Mouse (Mus musculus) heart, embryonic 13.5 days (tissue): ENCODE measurements around the gene Xrcc1. TPM values are rescaled to one million over a fixed set of nuclear protein-coding genes. Genes with fewer than 3 reads are reported as not detected.

Experiments
- ATAC-seq: fragments of 200-750 bp; cut with Nextera tagmentation; 2 replicates; pipeline ENCODE4 v1.8.0; 2017; ENCODE audit warnings: moderate TSS enrichment; ENCODE audit not compliant: insufficient number of reproducible peaks, low FRiP score, low TSS enrichment; ENCODE audit errors: extremely low read depth
- H3K27ac ChIP-seq: fragments of 300-500 bp; sonication (generic); replicated peaks from 2 replicates; pipeline ENCODE4 v1.5.1; 2015; ENCODE audit warnings: moderate library complexity, mild to moderate bottlenecking, inconsistent platforms
- H3K27me3 ChIP-seq: fragments of 300-500 bp; sonication (generic); replicated peaks from 2 replicates; pipeline ENCODE4 v1.6.1; 2015; ENCODE audit warnings: mild to moderate bottlenecking, inconsistent platforms
- H3K36me3 ChIP-seq: fragments of 300-500 bp; sonication (generic); 2 replicates; pipeline ENCODE4 v1.6.1; 2015; ENCODE audit warnings: mild to moderate bottlenecking, inconsistent platforms
- H3K4me1 ChIP-seq: fragments of 300-500 bp; sonication (generic); 2 replicates; pipeline ENCODE4 v1.6.1; 2015; ENCODE audit warnings: inconsistent platforms
- H3K4me2 ChIP-seq: fragments of 300-500 bp; sonication (generic); 2 replicates; pipeline ENCODE4 v1.6.1; 2015; ENCODE audit warnings: inconsistent platforms, mild to moderate bottlenecking, moderate library complexity
- H3K4me3 ChIP-seq: fragments of 300-500 bp; sonication (generic); 2 replicates; pipeline ENCODE4 v1.5.1; 2015; ENCODE audit warnings: moderate library complexity, mild to moderate bottlenecking, inconsistent platforms
- H3K9ac ChIP-seq: fragments of 300-500 bp; sonication (generic); 2 replicates; pipeline ENCODE4 v1.6.1; 2015; ENCODE audit warnings: inconsistent platforms, mild to moderate bottlenecking, moderate library complexity
- H3K9me3 ChIP-seq: fragments of 300-500 bp; sonication (generic); 2 replicates; pipeline ENCODE4 v1.6.1; 2016; ENCODE audit warnings: inconsistent platforms
- WGBS: fragments of 180-500 bp; shearing (Covaris S2); methylation state at CpG from one replicate; pipeline ENCODE4 v1.1.7; 2015; ENCODE audit warnings: mixed read lengths; 5-methylcytosine and 5-hydroxymethylcytosine counted together
- polyA plus RNA-seq: library from polyadenylated mRNA; unstranded; fragments of >200 nt; fragmentation: Nextera tagmentation; extraction: Ambion mirVana; gene quantifications from 2 replicates; pipeline ENCODE4 v1.2.1, GENCODE M21; 2015

The Xrcc1 gene
- polyA plus RNA-seq, 1 experiment from 2014 or later, result 72.9 TPM

DNA sequence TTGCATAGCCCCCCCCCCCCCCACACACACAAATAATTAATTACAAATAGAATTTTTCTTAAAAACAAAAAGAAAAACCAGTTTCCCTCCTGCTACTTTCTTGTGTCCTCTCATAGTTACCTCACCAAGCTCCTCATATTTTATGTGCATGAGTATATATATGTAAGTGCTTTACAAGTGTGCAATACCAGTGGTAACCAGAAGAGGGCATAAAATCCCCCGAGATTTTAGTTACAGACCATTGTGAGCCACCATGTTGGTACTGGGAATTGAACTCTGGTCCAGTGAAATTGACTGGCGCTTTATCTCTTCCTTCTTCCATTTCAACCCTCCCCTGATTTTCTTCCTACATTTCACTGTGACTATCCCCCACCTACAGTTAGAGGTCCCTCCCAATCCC lies 1.6 kb upstream of the Xrcc1 start:
- H3K4me1 ChIP-seq, result peaks cover 15% of the 10 kb centered on the region
- 84% methylated on average over 2 of the region's 2 CpGs for WGBS
- no peak overlapping the region for H3K9ac ChIP-seq
- no peak overlapping the region for H3K4me2 ChIP-seq
- H3K9me3 ChIP-seq, result no peaks in the 10 kb centered on the region
- peaks cover 15% of the 10 kb centered on the region for H3K36me3 ChIP-seq
- H3K27me3 ChIP-seq, result no peaks in the 10 kb centered on the region
- no peak overlapping the region for H3K4me3 ChIP-seq
- ATAC-seq, result no peak
- H3K27ac ChIP-seq, result no peak overlapping the region

DNA sequence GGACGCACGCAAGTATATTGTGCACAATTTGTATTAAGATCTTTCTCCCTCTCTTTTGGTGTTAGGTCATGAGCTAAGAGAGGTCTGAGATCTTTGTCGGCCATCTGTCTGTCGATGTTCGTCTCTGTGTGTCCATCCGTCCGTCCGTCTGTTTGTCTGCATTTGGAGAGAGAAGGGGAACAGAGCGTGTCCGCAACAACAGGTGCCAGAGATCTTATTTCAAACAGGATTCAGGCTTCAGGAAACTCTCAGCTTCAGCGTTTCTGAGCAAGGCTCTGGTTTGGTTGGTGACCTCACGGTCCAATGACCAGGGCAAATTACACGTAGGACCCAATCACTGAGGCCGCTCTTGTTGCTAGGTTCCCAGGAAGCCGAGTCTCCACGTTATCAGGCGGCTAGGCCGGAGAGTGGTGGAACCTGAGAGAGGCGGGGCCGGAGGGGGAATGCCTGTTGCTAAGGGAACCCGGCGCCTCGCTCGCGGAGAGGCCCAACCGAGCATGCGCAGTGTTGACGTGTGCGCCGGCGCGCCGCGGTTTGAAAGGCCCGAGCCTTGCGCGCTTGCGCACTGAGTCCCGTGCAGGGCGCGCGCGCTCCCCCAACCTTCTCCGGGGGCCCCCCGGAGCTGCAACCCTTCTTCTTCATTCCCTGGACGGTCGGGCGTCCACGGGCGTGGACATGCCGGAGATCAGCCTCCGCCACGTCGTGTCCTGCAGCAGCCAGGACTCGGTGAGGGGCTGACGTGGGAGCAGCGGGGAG lies 723 bp downstream of the Xrcc1 start:
- H3K27ac ChIP-seq, result peak overlapping the region; percentile 80
- peak overlapping the region; percentile 73 for H3K4me3 ChIP-seq
- peak overlapping the region; percentile 79 for H3K4me2 ChIP-seq
- peaks cover 38% of the 10 kb centered on the region for H3K36me3 ChIP-seq
- peak overlapping the region; percentile 89 for H3K9ac ChIP-seq
- under 1% methylated on average over 57 of the region's 57 CpGs for WGBS
- no peaks in the 10 kb centered on the region for H3K27me3 ChIP-seq
- ATAC-seq, result peak; percentile 97
- H3K4me1 ChIP-seq, result peaks cover 15% of the 10 kb centered on the region
- H3K9me3 ChIP-seq, result no peaks in the 10 kb centered on the region

DNA sequence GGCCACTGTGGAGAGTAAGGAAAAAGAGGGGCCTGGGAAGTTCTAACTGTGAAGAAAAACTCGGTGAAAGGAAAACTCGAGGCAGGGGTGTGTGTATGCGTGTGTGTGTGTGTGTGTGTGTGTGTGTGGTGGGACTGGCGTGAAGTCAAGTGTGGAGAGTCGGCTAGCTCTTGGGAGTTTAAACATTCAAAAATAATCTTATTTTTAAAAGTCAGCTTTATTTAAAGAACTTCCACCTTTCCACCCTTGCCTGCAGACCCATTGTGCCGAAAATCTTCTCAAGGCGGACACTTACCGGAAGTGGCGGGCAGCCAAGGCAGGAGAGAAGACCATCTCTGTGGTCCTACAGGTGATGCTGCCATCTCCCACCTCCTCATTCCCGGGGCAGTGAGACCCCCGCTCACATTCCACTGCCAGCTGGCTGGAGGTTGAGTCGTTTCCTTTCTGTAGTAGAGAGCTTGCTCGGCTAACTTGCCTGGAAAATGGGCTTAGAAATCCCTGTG lies 1.5 kb downstream of the Xrcc1 start:
- H3K27me3 ChIP-seq, result no peaks in the 10 kb centered on the region
- H3K4me2 ChIP-seq, result peak overlapping the region; percentile 79
- H3K4me1 ChIP-seq, result peaks cover 15% of the 10 kb centered on the region
- H3K27ac ChIP-seq, result peak overlapping the region; percentile 58; the same call in 1 of the 2 replicates
- peak overlapping the region; percentile 89 for H3K9ac ChIP-seq
- 25% methylated on average over 13 of the region's 13 CpGs for WGBS
- no peak for ATAC-seq
- H3K36me3 ChIP-seq, result peaks cover 46% of the 10 kb centered on the region
- peak overlapping the region; percentile 73 for H3K4me3 ChIP-seq
- H3K9me3 ChIP-seq, result no peaks in the 10 kb centered on the region

DNA sequence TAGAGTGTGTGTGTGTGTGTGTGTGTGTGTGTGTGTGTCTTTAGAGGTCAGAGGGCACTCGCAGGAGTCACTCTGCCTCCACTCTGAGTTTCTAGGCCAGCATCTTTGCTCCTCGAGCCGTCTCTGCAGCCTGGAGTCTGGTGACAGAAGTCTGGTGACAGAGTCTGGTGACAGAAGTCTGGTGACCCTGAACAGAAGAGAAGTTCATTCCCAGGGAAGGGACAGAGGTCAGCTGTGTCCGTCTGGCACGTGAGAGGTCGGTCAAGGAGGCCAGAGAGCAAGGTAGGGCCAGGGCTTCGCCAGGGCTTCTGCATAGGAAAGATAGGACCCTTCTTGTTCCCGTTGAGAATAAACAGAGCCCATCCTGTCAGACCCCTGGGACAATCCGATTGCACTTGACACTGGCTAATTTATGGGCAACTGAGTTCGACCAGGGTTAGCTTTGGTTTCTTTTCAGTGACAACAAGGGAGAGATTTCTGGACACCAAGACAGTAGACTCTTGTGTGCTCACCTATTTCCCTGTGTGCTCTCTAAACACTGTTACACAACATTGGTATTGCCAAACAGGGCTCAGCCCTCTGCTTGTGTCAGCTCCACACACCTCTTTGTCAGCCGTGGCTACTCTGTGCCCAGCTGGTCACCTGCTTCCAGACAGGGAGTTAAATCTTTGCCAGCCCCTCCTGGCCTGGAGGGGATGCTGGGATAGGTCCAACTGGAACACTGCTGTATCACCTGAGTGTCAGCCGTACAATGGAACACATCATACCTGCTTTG lies 6.1 kb downstream of the Xrcc1 start:
- no peaks in the 10 kb centered on the region for H3K27me3 ChIP-seq
- H3K27ac ChIP-seq, result no peak overlapping the region
- no peak overlapping the region for H3K4me3 ChIP-seq
- no peak for ATAC-seq
- no peaks in the 10 kb centered on the region for H3K9me3 ChIP-seq
- H3K36me3 ChIP-seq, result peaks cover 85% of the 10 kb centered on the region
- no peak overlapping the region for H3K4me2 ChIP-seq
- H3K4me1 ChIP-seq, result peaks cover 8% of the 10 kb centered on the region
- 75% methylated on average over 12 of the region's 12 CpGs for WGBS
- H3K9ac ChIP-seq, result no peak overlapping the region

DNA sequence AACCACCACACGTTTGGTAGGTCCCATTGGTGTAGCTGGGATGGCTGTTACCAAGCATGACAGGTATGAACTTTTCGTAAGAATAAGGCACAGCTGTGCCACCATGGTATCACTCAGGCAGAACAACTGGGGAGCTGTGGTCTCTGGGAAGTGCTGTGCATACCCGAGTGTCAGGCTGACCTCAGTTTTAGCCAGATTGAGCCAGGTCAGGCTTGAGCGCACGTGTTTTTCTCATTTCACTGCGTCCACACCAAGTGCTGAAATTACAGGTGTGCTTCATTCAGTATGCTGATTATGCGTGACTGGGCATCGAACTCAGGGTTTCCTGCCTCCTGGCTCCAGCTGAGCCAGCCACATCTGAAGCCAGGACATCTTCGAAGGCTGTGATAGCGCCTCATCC lies 9.7 kb downstream of the Xrcc1 start:
- ATAC-seq, result no peak
- H3K4me3 ChIP-seq, result no peak overlapping the region

DNA sequence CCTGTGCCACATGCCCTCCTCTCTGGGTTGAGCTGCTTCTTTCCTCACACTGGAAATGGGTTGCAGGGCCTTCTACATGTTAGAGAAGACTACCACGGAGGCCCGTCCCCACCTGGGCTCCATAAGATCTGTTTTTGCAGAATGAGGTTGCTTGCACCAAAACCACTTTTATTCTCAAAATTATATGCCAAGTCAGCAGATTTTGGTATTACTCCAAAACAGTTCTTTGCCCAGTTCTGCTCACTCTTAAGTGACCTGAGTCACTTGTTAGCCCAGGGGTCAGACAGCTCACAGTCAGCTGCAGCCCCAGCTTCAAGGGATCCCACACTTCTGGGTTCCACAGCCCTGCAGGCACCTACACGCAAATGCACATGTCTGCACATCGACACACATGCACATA lies 15.4 kb downstream of the Xrcc1 start:
- Histone ChIP-seq H3K4me1 (no peaks in the 10 kb centered on the region), H3K9ac (no peak overlapping the region), H3K4me2 (no peak overlapping the region), H3K36me3 (peaks cover 77% of the 10 kb centered on the region), H3K27ac (no peak overlapping the region), H3K27me3 (no peaks in the 10 kb centered on the region), H3K4me3 (no peak overlapping the region), H3K9me3 (no peaks in the 10 kb centered on the region)
- no peak for ATAC-seq
- 88% methylated on average over 4 of the region's 4 CpGs for WGBS

More for the DNA sequence above, 9.7 kb downstream of the Xrcc1 start:
- peaks cover 83% of the 10 kb centered on the region for H3K36me3 ChIP-seq
- no peak overlapping the region for H3K4me2 ChIP-seq
- no peaks in the 10 kb centered on the region for H3K9me3 ChIP-seq
- H3K27me3 ChIP-seq, result no peaks in the 10 kb centered on the region
- H3K27ac ChIP-seq, result no peak overlapping the region
- no peak overlapping the region for H3K9ac ChIP-seq
- no peaks in the 10 kb centered on the region for H3K4me1 ChIP-seq
- 88% methylated on average over 10 of the region's 10 CpGs for WGBS

DNA sequence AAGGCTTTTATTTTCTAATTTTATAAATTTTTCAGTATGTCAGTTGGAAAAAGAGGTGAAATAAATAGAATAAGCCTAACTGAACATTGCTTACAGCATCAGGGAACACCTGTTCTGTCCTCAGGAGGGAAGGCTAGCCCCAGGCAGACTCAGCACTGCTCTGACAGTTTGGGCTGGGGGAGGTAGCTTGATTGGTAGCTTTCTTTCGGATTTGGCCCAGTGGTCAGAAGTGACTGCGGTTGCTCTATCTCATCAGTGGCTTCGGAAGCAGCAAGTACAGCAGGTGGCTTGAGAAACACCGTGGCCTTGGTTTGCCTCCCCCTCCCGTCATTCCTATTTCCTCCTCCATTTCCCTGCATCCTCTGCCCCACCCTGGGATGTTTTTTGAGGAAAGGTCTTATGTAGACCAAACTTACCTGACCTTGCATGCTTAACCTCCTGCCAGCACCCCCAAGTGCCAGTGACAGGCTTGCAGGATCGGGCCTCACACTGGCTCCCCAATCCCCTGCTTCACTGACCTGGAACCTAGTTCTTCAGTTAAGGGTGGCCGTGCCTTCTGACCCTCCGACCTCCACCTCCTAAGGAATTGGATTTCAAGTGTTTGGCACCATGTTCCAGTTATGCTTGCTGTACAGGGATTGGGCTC lies 17.2 kb downstream of the Xrcc1 start:
- H3K36me3 ChIP-seq, result peaks cover 85% of the 10 kb centered on the region
- no peak overlapping the region for H3K9ac ChIP-seq
- H3K27ac ChIP-seq, result no peak overlapping the region
- H3K4me3 ChIP-seq, result no peak overlapping the region
- no peak for ATAC-seq
- no peak overlapping the region for H3K4me2 ChIP-seq
- WGBS, result 88% methylated on average over 8 of the region's 8 CpGs
- no peaks in the 10 kb centered on the region for H3K4me1 ChIP-seq
- no peaks in the 10 kb centered on the region for H3K9me3 ChIP-seq
- no peaks in the 10 kb centered on the region for H3K27me3 ChIP-seq

DNA sequence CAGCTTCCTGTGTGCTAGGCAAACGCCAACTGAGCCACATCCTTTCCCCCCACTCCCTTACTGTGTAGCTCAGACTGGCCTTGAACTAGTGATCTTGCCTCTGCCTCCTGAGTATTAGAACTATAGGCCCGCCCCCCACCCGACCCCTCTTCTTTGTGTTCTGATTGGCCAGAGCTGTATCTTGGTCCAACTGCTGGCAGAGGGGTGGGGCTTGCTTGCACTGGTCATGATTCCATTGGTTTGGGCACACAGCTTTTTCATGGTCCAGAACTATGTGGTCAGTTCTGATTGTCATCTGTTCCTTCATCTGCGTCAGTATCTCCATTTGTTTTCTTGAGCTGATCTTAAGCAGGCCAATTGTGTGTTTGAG lies 17.7 kb downstream of the Xrcc1 start:
- peaks cover 90% of the 10 kb centered on the region for H3K36me3 ChIP-seq

DNA sequence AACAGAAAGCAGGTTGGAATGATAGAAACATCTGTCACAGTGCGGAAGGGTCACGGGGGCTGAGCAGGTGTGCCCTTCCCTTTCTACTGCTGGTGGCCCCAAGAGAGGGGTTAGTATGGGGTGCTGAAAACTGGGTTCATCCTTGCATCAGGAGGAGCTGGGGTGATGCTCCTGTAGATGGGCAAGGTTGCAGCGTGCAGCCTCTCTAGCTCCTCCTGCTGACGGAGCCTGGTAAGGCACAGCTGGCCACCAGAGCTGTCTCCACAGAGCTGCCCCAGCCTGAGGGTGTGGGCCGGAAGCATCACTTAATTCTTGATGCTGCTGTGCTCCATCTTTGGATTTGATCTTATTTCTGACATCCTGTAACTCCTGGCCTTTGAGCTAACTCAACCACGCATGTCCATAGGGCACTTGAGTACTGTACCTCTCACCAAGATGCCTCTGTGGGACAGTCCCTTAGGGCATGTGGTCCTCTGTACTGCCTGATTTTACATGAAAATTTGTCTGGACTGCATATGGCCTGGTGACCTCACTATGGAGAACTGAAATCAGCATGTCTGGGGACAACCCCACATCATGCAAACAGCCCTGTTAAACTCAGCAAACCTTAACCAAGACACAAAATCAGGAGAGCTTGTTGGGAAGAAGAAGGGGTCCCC lies 18.6 kb downstream of the Xrcc1 start:
- H3K4me3 ChIP-seq, result no peak overlapping the region
- no peaks in the 10 kb centered on the region for H3K9me3 ChIP-seq
- no peak overlapping the region for H3K4me2 ChIP-seq
- no peaks in the 10 kb centered on the region for H3K27me3 ChIP-seq
- ATAC-seq, result no peak
- H3K36me3 ChIP-seq, result peaks cover 90% of the 10 kb centered on the region
- H3K4me1 ChIP-seq, result no peaks in the 10 kb centered on the region
- H3K9ac ChIP-seq, result no peak overlapping the region
- WGBS, result 62% methylated on average over 6 of the region's 6 CpGs
- no peak overlapping the region for H3K27ac ChIP-seq

More for the DNA sequence above, 17.7 kb downstream of the Xrcc1 start:
- Histone ChIP-seq H3K4me2 (no peak overlapping the region), H3K27me3 (no peaks in the 10 kb centered on the region), H3K27ac (no peak overlapping the region), H3K9me3 (no peaks in the 10 kb centered on the region), H3K4me1 (no peaks in the 10 kb centered on the region), H3K9ac (no peak overlapping the region), H3K4me3 (no peak overlapping the region)
- WGBS, result 77% methylated on average over 4 of the region's 4 CpGs
- no peak for ATAC-seq

DNA sequence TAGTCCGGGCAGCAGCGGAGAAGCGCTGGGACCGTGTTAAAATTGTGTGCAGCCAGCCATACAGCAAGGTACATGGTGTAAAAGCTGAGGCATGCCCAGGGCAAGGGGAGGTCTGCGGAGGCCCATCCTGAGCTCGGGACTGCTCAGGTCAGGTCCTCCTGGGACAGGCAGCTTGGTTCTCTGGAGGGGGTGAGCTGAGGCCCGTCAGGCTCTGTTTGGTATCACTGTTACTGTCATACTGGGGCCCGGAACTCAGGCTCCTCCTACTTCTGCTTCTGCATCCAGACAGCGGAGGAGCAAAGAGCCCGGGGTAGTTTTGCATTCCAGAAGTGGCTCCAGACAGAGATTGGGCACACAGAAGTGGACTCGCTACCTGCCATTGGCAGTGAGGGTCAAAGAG lies 19.5 kb downstream of the Xrcc1 start:
- Histone ChIP-seq H3K36me3 (peaks cover 90% of the 10 kb centered on the region), H3K4me2 (no peak overlapping the region), H3K9me3 (no peaks in the 10 kb centered on the region), H3K27me3 (no peaks in the 10 kb centered on the region), H3K9ac (no peak overlapping the region), H3K4me3 (no peak overlapping the region), H3K4me1 (no peaks in the 10 kb centered on the region), H3K27ac (no peak overlapping the region)
- ATAC-seq, result no peak
- WGBS, result 85% methylated on average over 11 of the region's 11 CpGs

DNA sequence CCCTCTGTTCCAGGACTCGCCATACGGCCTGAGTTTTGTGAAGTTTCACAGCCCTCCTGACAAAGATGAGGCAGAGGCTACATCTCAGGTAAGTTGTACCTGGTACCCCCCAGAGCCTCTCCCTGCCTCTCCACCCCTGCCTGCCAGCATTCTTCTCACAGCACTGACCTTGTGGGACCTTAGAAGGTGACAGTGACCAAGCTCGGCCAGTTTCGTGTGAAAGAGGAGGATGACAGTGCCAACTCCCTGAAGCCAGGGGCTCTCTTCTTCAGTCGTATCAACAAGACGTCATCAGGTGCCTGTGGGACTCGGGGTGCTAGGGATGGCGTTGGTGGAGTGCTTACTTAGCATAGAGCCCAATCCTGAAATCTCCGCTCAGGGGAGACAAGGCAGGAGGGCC lies 20.1 kb downstream of the Xrcc1 start:
- no peak overlapping the region for H3K4me2 ChIP-seq

More for the DNA sequence above, 20.1 kb downstream of the Xrcc1 start:
- peaks cover 90% of the 10 kb centered on the region for H3K36me3 ChIP-seq
- no peaks in the 10 kb centered on the region for H3K9me3 ChIP-seq
- no peak overlapping the region for H3K9ac ChIP-seq
- no peaks in the 10 kb centered on the region for H3K27me3 ChIP-seq
- ATAC-seq, result no peak
- H3K4me1 ChIP-seq, result no peaks in the 10 kb centered on the region
- H3K27ac ChIP-seq, result no peak overlapping the region
- no peak overlapping the region for H3K4me3 ChIP-seq
- 84% methylated on average over 9 of the region's 9 CpGs for WGBS
